Mouse (Mus musculus) liver, adult 2 months (tissue): ENCODE results near the gene Ivd. TPM values are rescaled to one million over a fixed set of nuclear protein-coding genes. Genes with fewer than 3 reads are reported as not detected.

Experiments
- DNase-seq: peaks from one replicate; pipeline ENCODE4 v3.0.0-alpha.2; 2011; ENCODE audit warnings: low read depth, low spot score; ENCODE audit errors: extremely low read depth
- H3K27ac ChIP-seq: fragments of 200-500 bp; replicated peaks from 2 replicates; pipeline ENCODE4 v1.5.1; 2012; ENCODE audit warnings: low read depth, mild to moderate bottlenecking, control low read depth, inconsistent platforms, low read length; ENCODE audit not compliant: insufficient read depth
- H3K27me3 ChIP-seq: fragments of 200-500 bp; 2 replicates; pipeline ENCODE4 v1.6.1; 2012; ENCODE audit warnings: mild to moderate bottlenecking, moderate library complexity, low read length, inconsistent platforms; ENCODE audit not compliant: control insufficient read depth, insufficient read depth
- H3K36me3 ChIP-seq: fragments of 200-500 bp; 2 replicates; pipeline ENCODE4 v1.6.1; 2012; ENCODE audit warnings: low read length, inconsistent platforms; ENCODE audit not compliant: control insufficient read depth, insufficient read depth
- H3K4me1 ChIP-seq: fragments of 200-500 bp; 2 replicates; pipeline ENCODE4 v1.6.1; 2011; ENCODE audit warnings: low read length; ENCODE audit not compliant: control insufficient read depth, insufficient read depth
- H3K4me3 ChIP-seq: fragments of 200-500 bp; 2 replicates; pipeline ENCODE4 v1.5.1; 2011; ENCODE audit warnings: low read depth, mild to moderate bottlenecking, control low read depth, low read length, moderate library complexity; ENCODE audit not compliant: insufficient read depth
- H3K79me2 ChIP-seq: fragments of 200-500 bp; 2 replicates; pipeline ENCODE4 v1.6.1; 2012; ENCODE audit warnings: inconsistent platforms, mild to moderate bottlenecking, low read length, moderate library complexity; ENCODE audit not compliant: control insufficient read depth, insufficient read depth
- H3K9ac ChIP-seq: fragments of 200-500 bp; 2 replicates; pipeline ENCODE4 v1.6.1; 2012; ENCODE audit warnings: low read depth, mild to moderate bottlenecking, control low read depth, inconsistent platforms, low read length
- CTCF ChIP-seq: fragments of 200-500 bp; IDR thresholded peaks from 2 replicates; pipeline ENCODE4 v1.5.1; 2011; ENCODE audit warnings: low read depth, low read length, control low read depth
- POLR2A ChIP-seq: fragments of 200-500 bp; IDR thresholded peaks from 2 replicates; pipeline ENCODE4 v1.6.1; 2011; ENCODE audit warnings: low read length, control low read depth; ENCODE audit not compliant: insufficient read depth; ENCODE audit errors: extremely low read depth
- WGBS: fragments of 180-500 bp; shearing (Covaris S2); methylation state at CpG from one replicate; pipeline ENCODE4 v1.1.7; 2018; 5-methylcytosine and 5-hydroxymethylcytosine counted together
- polyA plus RNA-seq: library from polyadenylated mRNA; depleted of rRNA; stranded (reverse); fragments of >200 nt; gene quantifications from 2 replicates; pipeline ENCODE4 v1.2.3, GENCODE M21; 2012
- total RNA-seq: library from RNA; depleted of rRNA; stranded (reverse); fragments of >200 nt; gene quantifications from 2 replicates; pipeline ENCODE4 v1.2.3, GENCODE M21; 2014

Gene Ivd
- total and polyA plus RNA-seq, 2 experiments = 127 to 146 TPM

GRCm38 (mm10) chr2:118900826-118901140 lies 39.0 kb downstream of the Ivd start:
- peaks cover 6% of the 10 kb centered on the region for H3K4me1 ChIP-seq

GRCm38 (mm10) chr2:118901175-118902031 lies 39.6 kb downstream of the Ivd start:
- Histone ChIP-seq H3K36me3 (no peaks in the 10 kb centered on the region), H3K4me1 (peaks cover 6% of the 10 kb centered on the region), H3K79me2 (peaks cover 20% of the 10 kb centered on the region; the same call in 1 of the 2 replicates), H3K27ac (peak overlapping the region; percentile 69), H3K9ac (peak overlapping the region; percentile 97), H3K4me3 (peak overlapping the region; percentile 88), H3K27me3 (0 out of 2 replicates have a peak, but pooled peaks cover 9% of the 10 kb centered on the region)
- under 1% methylated on average over 108 of the region's 120 CpGs for WGBS
- DNase-seq = peak; percentile 76
- TF ChIP-seq POLR2A (peak; percentile 22; the same call in 1 of the 2 replicates), CTCF (no peak)

More at GRCm38 (mm10) chr2:118900826-118901140, 39.0 kb downstream of the Ivd start:
- no peak overlapping the region for H3K27ac ChIP-seq
- H3K79me2 ChIP-seq = peaks cover 14% of the 10 kb centered on the region; the same call in 1 of the 2 replicates
- H3K27me3 ChIP-seq = 0 out of 2 replicates have a peak, but pooled peaks cover 9% of the 10 kb centered on the region
- TF ChIP-seq POLR2A = no peak
- DNase-seq = no peak
- under 1% methylated on average over 11 of the region's 11 CpGs for WGBS
- peak overlapping the region; percentile 30; the same call in 1 of the 2 replicates for H3K4me3 ChIP-seq
- H3K9ac ChIP-seq = peak overlapping the region; percentile 43
- H3K36me3 ChIP-seq = no peaks in the 10 kb centered on the region

GRCm38 (mm10) chr2:118902051-118903025 lies 40.6 kb downstream of the Ivd start:
- Histone ChIP-seq H3K27me3 (0 out of 2 replicates have a peak, but pooled peaks cover 3% of the 10 kb centered on the region), H3K79me2 (peaks cover 22% of the 10 kb centered on the region; the same call in 1 of the 2 replicates), H3K36me3 (no peaks in the 10 kb centered on the region), H3K9ac (peak overlapping the region; percentile 97), H3K27ac (no peak overlapping the region; the same call in 1 of the 2 replicates), H3K4me1 (peaks cover 6% of the 10 kb centered on the region), H3K4me3 (peak overlapping the region; percentile 88)
- no peak for TF ChIP-seq POLR2A
- peak; percentile 41 for TF ChIP-seq CTCF
- DNase-seq = no peak
- 1% methylated on average over 103 of the region's 106 CpGs for WGBS

- TF ChIP-seq POLR2A (no peak), CTCF (no peak)
- Histone ChIP-seq H3K4me1 (peaks cover 8% of the 10 kb centered on the region), H3K27me3 (no peaks in the 10 kb centered on the region), H3K9ac (no peak overlapping the region), H3K4me3 (no peak overlapping the region), H3K79me2 (peaks cover 26% of the 10 kb centered on the region; the same call in 1 of the 2 replicates), H3K27ac (no peak overlapping the region), H3K36me3 (no peaks in the 10 kb centered on the region)
- WGBS = 17% methylated on average over 10 of the region's 10 CpGs
- no peak for DNase-seq
Measured at GRCm38 (mm10) chr2:118903333-118903741, 41.6 kb downstream of the Ivd start.

GRCm38 (mm10) chr2:118905433-118906117 lies 43.8 kb downstream of the Ivd start:
- DNase-seq = no peak
- Histone ChIP-seq H3K4me1 (peaks cover 5% of the 10 kb centered on the region), H3K4me3 (no peak overlapping the region), H3K9ac (no peak overlapping the region), H3K79me2 (peaks cover 37% of the 10 kb centered on the region; the same call in 1 of the 2 replicates), H3K27me3 (no peaks in the 10 kb centered on the region), H3K27ac (no peak overlapping the region), H3K36me3 (no peaks in the 10 kb centered on the region)
- TF ChIP-seq POLR2A = no peak
- TF ChIP-seq CTCF = no peak
- WGBS = 77% methylated on average over 7 of the region's 7 CpGs
